Mouse (Mus musculus): ENCODE results near the gene Palb2.
"Not testable (repeated sequence)": the region's sequence is repeated elsewhere in the genome, so short reads cannot be mapped to it uniquely, and the experiment has no call there.

Palb2 gene

DNA sequence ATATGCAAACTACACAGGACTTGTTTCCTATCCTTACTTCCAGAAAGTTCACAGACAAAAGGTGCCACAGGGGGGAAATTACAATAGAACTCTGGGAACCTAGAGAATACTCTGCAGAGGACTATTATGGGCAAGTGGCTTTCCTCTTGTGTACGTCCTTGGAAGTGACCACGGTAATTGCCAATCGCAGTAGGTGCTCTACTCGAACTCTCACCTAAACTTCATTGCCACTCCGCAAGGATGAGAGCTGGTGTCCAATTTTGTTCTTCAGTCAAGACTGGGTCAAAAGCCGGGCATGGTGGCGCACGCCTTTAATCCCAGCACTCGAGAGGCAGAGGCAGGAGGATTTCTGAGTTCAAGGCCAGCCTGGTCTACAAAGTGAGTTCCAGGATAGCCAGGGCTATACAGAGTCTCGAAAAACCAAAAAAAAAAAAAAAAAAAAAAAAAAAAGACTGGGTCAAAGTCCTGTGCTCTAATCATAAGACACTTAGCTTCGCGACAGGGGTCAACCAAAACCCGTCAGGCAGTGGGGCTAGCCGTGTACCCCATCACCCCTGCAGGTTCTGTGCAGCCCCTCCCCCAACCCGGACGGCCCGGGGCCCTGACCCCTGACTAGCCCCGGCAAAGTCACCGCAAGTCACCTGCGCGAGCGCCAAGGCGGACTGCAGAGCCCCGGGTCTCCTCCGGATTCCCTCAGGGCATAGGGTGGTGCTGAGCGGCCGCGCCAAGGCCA, 31.6 kb downstream of the Palb2 start:
- DNase-seq (ENCODE audit: low spot score in 2 of 2) = not testable (repeated sequence)

GRCm38 (mm10) chr7:122099222-122099621, 33.6 kb downstream of the Palb2 start:
- DNase-seq (ENCODE audit: low spot score in 2 of 2) = no peak

- no peak for DNase-seq (ENCODE audit: low spot score in 2 of 2)
Measured at GRCm38 (mm10) chr7:122098009-122098408, 34.8 kb downstream of the Palb2 start.

DNA sequence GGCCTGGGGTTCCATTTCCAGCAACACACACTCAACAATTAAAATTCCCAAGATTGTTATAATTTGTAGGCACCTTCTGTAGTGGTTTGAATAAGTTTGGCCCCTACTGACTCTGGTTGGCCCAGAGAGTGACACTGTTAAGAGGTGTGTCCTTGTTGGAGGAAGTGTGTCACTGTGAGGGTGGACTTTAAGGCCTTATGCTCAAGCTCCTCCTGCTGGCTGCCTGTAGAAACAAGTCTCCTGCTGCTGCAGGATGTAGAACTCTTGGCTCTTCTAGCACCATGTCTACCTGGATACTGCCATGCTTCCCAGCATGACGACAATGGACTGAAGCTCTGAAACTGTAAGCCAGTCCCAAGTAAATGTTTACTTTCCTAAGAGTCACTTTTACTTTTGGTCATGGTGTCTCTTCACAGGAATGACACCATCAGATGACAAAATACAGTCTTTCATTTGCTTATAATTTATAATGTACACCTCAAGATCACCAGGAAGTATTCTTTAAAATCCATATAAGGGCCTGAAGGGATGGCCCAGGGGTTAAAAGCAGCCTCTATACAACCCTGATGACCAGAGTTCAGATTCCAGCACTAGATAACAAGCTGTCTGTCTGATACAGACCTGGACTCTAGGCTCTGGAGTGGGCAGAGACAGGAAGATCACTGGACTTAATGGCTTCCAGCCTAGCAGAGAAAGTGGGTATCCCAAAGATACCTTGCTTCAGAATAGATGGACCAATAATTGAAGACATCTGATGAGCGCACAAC, 38.0 kb downstream of the Palb2 start:
- DNase-seq (ENCODE audit: low spot score in 2 of 2) = no peak

- no peak for DNase-seq (ENCODE audit: low spot score in 2 of 2)
Measured at GRCm38 (mm10) chr7:122087195-122087982, 45.4 kb downstream of the Palb2 start.

GRCm38 (mm10) chr7:122081071-122081470, 51.7 kb downstream of the Palb2 start:
- no peak for DNase-seq (ENCODE audit: low spot score in 2 of 2)

- DNase-seq (ENCODE audit: low spot score in 2 of 2) = no peak
Measured at GRCm38 (mm10) chr7:122079798-122080554, 52.8 kb downstream of the Palb2 start.

DNA sequence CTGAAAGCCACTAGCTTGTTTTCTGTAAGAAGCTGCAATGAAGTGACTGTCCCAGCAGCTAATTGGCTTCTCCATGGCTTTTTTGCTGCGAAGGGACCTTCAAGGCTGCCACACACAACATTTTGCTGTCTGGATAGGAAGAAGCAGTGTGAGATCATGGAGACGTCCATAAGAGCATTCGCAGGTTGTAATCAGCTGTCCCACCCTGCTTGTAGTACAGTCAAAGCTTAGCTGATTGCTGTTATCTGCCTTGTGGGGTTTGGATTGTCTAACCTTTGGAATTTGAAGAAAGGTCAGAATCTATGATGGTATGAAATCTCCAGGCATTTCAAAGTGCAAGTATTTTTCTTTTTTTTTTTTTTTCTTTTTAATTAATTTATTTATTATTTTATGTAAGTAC, 58.4 kb downstream of the Palb2 start:
- no peak for DNase-seq (ENCODE audit: low spot score in 2 of 2)

GRCm38 (mm10) chr7:122067517-122068381, 65.0 kb downstream of the Palb2 start:
- peak; percentile 17 to 24 for DNase-seq (ENCODE audit: low spot score in 2 of 2)

DNA sequence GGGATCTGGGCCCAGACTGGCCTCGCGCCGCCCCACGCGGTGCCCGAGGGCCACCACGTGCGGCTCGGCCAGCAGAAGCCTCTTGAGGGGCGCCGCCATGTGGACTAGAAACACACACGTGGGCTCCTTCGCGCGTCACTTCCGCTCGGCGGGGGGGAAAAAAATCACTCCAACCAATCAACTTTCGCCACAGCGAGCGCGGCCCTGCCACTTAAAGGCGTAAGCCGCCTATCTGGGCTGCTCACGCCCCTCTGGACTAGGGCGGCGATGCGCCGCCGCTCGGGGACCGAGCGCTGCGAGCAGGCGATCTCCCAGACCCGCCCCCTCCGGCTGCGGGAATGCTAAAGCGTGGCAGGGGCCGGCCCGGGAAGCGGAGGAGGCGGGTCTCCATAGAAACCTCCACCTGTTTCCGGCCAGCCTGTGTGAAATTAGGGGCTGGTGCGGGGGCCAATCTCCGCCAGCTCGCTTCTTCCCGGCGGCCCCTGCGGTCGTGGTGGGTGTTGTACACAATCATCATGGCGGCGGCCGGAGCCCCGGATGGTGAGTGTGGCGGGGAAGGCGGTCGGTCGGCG, 65.8 kb downstream of the Palb2 start, which contains the start of the genes Ubfd1 and Ears2:
Ubfd1 (plus strand) TSS at position 231 of the 572 bp plus-strand sequence.
Ears2 (minus strand) TSS at position 319 of the 572 bp plus-strand sequence.
- peak; percentile 96 to 97 for DNase-seq (ENCODE audit: low spot score in 2 of 2)

DNA sequence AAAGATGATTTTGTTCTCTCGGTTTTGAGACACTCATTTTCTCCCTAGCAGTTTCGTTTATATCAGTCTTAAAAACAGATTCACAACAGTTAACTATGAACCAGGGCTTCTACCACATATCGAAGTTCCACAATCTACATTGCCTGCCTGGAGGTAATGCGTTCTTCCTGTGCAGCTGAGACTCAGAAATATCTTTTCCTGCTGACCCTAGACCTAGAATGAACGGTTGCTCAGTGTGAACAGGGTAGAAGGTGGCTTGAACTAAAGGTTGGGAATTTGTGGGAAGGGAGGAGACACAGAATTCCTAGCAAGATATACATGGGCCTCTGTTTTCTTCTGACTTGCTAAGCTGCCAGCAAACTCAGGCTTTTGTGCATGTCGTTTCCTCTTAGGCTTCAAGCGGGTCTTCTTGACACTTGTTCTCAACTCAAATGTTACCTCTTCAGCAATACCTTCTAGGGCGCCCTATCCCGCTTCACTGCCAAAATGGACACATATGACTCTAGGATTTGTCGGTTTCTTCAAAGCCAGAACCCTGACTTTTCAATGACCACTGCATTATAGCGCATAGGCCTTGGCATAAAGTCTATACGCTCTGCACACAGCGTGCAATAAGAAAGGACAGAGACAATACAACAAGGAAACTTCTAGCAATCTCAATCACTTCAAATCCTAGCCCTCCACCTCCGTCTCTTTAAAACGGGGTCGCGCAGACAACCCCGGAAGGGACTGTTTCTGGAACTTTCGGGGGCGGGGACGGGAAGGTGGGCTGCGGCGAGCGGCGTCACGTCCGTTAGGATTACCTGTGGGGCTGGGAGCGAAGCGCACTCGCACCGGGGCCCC, 66.5 kb downstream of the Palb2 start:
- no peak for DNase-seq (ENCODE audit: low spot score in 2 of 2)

- no peak for DNase-seq (ENCODE audit: low spot score in 2 of 2)
Measured at GRCm38 (mm10) chr7:122065656-122066055, 67.1 kb downstream of the Palb2 start.

Measured in frontal cortex, postnatal 25 days (tissue).